Mouse (Mus musculus) layer of hippocampus, postnatal 25 days (tissue): ENCODE measurements around the gene Cradd. TPM values are rescaled to one million over a fixed set of nuclear protein-coding genes. Genes with fewer than 3 reads are reported as not detected.

Experiments
- DNase-seq, 2 experiments: peaks; one replicate each; pipeline ENCODE4 v3.0.0; 2022; ENCODE audit warnings: mixed read lengths in 2 of 2, low spot score in 1 of 2; ENCODE audit errors: extremely low spot score in 1 of 2
- total RNA-seq, 2 experiments: library from RNA; stranded (reverse); gene quantifications; 2 replicates each; pipeline ENCODE4 v1.2.3; 2021

Cradd gene
- total RNA-seq, 2 experiments from 2014 or later, result 5.9 to 6.4 TPM

DNA sequence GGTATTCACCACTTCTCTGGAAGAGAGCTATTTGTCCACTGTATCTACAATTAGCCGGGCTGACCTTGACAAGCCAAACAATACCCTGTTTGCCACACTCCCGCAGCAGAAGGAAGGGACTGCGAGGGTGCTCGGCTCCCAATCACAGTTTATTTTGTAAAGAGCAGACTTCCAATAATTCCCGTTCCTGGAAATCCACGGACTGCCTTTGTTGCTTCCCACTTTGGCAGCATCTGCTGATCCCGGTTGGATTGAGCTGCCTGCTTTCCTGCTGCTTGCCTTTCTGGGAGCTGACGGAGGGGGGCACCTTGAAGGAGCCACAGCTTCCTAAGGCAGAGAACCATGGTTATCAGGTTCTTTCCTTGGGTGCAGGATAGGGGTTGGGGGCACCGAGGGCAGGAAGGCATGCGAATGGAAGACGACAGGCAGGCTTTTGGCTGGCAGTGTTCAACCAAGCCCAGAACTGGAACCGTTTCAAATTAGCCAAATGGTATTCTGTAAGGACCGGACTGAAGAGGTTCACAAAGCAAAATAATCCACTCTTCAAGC, 69.4 kb downstream of the Cradd start:
- peak; percentile 25 to 38 for DNase-seq

DNA sequence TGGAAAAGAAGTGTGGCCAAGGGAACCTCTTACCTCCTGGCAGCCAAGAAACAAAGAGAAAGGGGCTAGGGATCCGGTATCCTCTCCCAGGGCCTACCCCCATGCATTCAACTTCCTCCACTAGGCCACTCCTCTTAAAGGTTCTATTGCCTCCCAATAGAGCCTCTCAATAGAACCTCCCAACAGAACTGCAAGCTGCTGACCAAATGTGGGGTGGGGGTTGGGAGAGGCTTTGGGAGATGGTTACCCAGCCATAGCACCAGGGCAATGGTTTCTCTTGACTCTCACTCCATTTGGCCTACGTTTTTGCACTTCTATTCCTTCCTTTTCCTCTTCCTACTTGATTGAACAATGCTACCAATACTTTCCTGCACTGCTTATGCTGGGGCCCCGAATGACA, 69.9 kb downstream of the Cradd start:
- no peak for DNase-seq

DNA sequence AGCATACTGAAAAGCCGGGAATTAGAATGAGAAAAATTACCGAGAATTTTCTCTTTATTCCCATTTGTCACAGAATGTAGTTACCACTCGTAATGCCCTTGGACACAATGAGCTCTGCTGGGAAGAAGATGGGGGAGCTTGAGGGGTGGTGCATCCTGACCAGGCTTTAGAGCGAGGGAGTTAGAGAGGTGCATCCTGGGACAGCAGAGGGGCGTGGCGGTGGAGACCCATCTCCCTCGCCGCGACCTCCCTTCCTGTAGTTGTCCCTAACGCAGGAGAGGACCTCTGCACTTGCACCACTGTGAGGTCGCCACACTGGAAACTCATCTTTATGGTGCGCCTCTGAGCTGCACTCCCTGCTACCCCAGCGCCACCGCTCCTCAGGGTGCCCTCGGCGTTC, 72.3 kb downstream of the Cradd start:
- no peak for DNase-seq

DNA sequence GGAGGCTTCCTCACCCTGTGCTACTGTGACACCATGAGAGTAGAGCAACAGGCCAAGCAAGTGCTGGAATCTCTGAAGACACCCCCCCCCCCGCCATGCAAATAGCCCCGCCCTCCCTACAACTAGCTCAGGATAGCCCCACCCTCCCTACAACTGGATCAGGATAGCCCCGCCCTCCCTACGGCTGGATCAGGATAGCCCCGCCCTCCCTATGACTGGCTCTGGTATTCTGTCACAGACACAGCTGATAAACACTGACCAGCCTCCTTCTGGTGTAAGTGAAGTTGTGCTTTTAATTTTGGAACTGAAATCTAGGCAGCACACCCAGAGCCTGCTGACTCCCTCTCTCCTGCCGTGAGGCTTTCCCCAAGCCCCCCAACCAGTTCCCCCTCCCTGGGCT, 75.6 kb downstream of the Cradd start:
- DNase-seq, result no peak

DNA sequence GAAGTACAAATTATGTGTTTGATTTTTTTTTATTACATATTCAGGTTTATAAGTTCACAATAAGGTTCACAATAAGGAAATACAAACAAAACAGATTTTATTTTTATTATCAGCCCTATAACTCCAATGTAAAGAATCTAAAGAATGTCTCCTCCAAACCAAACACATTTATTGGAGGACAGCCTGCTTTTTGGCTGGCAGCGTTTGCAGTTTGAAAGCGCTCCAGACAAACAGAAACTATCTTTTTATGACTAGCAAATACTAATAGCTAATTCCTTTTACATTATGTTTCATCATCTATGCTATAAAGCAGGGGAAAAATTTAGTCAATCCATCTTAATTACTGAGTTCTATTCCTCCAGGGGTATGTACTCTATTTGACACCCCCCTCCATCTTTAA, 77.2 kb downstream of the Cradd start:
- no peak for DNase-seq

DNA sequence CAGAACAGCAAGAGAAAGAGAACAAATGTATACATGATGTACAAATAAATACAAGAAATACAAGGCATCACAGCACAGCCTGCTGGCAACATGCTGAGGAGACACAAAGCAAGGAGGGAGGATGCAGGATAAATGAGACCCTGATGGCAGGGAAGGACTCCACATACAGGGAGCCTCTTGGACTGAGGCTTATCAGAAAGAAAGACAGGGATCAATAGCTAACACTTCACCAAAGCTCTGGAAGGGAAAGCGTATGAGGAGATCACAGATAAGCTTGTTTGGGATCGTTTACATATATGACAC, 78.3 kb downstream of the Cradd start:
- no peak for DNase-seq

DNA sequence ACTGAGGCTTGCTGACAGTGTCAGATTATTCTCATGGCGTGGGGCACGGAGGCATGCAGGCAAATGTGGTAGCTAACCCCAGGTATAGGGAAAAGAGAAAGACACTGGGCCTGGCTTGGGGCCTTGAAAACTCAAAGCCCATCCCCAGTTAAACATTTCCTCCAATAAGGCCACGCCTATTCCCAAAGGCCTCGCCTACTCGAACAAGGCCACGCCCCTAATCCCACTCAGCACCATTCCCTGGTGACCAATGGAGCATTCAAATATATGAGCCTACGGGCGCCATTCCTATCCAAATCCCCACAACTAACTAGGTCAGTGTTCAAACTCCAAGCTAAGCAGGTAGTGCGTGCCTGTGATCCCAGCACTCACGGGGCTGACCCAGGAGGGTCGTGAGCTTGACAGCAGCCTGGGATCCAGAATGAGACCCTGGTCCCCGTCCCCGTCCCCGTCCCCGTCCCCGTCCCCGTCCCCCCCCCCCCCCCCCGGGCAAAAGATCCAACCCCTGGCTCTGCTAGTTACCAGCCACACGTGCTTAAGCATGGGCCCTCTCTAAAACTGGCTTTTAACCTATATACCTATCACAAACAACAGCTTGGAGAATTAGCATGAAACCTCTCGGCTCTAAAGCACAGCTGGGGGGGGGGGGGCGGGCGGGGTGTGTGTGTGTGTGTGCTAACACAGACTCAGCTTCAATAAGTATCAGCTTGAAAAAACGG, 78.8 kb downstream of the Cradd start:
- DNase-seq, result no peak

DNA sequence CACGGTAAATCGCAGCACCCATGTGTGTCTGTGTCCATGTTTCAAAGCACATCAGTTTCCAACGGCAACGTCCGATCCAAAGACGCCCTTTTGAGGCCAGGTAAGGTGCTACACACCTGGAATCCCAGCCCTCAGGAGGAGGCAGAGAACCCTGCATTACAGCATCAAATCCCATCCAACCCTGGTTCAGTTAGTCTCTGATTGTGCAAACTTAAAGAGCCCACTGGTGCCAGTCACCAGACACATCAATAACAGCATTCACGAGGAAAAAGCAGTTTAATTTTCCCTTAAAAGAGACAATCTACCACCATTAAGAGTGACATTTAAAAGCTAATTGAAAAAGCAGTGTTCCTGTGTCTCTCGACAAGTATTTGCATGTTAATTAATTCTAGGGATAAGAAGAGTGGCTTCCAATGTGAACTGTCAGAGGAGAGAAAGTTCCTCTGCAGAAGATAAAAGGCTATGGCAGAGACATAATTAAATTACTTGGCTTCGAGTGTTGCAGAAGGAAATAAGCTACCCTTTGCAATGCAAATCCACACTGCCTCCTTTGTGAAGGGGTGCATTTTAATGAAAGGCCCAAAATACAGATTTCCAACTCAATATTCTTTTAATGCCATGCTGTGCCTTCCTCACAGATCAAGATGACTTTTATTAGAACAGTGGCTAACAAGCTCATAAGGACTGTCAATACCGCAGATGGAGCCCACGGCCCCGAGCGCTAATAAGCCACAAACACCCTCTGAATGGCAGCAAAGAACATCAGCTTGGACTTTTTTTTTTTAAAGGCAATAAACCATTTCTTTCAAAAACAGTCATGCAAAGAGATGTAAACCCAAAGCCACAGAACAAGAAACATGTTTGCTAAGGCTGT, 84.5 kb downstream of the Cradd start:
- no peak for DNase-seq

DNA sequence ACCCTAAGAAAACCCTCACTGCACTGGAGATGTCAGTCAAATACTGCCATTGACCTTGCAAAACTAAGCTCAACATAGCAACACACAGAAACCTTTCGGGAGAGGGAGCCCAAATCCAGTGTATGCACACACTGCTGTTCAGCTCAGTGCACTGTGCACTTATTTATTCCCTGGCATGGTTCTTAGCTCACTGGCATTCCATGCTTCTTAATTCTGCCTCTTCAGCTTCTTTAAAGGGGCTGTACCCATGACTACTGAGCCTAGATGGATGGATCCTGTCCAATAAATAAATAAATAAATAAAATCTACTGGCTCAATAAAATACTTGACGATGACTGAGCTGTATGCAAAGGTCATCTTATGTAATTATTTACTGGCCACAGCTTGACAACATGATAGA, 85.3 kb downstream of the Cradd start:
- DNase-seq, result no peak

DNA sequence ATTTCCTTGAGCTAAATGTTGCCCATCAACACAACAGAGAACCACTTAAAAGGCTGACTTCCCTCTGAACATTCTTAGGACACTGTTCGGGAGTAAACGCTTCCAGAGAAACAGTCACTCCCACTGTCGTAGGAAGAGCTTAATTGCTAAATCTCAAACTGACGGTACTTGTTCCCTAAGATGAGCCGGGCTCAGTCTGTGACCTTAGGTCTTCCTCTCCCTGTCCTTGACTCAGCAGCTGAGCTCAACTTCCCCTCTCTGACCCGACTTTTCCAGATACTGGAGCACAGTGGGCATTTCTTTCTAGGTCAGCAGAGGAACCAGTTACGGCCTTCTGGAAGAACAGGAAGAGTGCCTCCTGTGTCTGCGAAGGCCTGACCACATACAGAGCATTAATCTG, 87.7 kb downstream of the Cradd start:
- no peak for DNase-seq

DNA sequence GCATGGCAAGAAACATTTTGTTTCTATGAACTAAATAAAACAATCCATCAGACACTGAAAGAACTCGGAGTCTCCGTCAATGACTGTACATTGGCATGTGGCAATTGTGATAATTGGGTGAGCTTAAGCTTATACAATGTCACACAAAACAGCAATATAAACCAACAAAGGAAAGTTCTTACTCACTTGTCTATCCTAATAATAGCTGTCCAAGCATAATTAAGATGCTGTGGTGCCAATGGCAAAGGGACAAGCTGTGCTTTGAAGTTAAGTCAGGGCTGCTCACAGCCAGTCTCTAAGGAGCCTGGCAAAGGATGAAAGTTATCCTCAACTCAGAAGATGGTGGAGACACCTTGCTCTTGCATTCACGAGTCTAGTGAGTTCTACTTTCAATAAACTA, 89.3 kb downstream of the Cradd start:
- no peak for DNase-seq

DNA sequence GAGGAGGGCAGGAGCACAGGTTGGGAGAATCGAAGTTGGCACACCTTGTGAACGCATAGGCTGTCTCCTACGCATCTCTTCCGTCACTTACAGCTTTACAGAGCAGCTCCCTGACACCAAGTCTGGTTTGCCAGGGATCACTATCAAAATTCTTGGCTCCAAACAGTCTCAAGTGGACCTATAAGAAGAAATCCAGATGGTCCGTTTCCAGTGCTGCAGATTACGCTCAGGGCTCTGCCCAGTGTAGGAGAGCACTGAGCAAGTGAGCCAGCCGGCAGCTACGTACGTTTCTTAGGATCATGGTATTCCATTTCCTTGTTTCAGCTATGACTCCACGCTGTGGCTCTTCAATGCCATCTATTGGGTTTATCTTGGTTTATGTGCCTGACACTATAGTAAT, 90.9 kb downstream of the Cradd start:
- DNase-seq, result no peak

DNA sequence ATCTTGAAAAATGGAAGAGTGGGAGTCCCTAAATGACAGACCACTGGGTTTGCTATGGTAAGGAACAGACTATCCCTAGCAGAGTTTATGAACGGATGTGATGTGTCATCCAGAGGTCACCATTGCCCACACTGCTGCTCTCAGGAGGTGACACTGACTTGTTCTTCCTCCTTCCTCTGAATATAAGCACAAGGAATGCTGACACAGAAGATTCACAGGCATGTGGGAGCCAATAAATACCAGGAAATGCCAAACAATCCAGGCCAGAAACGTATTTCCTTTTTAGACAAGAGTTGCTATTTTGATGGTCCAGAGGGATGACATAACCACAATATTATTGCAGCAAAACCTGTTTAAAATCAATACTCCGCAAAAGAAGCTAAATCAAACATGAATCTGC, 91.4 kb downstream of the Cradd start:
- DNase-seq, result no peak

DNA sequence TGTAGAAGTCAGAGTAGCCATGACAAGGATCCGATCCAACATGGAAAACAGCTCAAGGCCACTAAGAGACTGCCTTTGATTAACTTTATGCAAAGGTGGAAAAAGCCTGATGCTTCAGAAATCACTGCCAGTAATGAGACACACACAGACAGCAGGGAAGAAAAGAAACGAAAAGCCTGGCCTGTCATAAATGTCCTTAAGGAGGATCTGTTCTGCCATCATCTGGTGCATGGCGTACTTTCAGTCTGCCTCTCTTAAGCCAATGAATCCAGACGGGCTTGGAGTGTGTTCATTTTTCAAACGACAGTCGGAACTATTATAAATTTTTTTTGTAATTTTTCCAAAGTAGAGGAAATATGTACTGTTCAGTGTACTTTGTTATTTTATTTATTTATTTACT, 95.7 kb downstream of the Cradd start:
- no peak for DNase-seq

DNA sequence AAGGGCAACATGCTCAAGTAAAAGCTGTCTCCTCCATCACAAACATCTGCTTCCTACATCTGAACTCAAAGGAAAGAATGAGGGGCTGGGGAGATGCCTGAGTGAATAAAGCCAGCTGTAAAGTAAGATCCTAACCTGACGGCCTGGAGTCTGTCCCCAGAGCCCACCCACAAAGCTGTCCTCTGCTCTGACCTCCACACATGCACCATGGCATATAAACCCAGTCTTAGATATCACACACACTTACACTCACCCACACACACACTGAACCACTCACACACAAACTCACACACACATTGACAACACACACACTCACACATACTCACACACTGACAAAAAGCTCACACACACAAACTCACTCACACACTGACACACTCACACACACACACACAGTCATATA, 96.3 kb downstream of the Cradd start:
- no peak for DNase-seq

DNA sequence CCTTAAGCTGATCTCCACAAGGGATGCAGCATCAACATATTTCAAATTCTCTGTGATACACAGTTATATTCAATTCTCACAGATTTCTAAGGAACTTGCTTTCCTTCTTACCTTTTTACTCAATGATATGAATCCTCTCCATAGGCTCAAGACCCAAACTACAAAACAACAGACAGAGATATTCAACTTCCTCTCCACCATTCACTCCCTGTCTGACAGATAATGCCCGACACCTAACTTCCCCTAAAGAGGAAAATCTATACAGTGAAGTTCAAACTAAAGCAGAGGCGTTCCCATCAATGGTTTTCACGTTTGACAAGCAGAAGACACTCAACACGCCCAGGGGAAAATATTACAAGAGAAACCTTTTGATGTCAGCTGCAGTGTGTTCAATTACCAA, 97.2 kb downstream of the Cradd start:
- DNase-seq, result no peak

DNA sequence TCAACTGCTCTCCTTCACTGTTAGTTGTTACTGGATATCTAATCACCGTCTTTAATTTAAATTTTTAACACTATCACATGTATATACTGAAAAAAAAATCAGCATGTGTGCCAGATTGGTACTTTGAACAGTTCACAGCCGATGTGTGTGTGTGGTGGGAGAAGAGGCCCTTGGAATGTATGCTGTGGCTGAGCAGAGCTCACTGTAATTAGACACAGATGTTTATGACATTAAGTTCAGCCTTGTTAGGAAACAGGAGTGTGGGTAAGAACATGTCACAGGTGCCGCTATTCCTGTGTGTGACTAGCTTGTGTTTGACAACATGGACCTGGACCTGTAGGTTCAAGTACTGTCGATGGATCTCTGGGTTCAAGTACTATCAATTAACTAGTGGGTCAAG, 98.9 kb downstream of the Cradd start:
- no peak for DNase-seq

DNA sequence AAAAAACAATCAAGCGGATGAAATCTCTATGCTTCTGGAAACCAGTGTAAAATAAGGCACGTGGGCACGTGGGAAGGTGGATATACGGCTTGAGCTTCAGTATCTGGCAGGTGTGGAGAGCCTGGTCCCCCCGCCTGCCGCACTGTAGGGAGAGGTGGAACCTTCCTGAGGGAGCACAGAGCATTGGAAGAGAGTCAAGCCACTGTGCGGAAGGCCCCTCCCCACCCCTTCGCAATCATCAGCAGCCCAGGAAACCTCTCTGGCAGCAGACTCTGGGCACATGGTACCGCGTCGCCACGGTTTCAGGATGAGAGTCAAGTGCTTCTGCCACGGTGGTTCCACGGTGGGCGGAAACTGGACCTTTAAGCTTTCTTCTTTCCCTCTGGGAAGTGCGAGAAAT, 100.7 kb downstream of the Cradd start:
- no peak for DNase-seq

DNA sequence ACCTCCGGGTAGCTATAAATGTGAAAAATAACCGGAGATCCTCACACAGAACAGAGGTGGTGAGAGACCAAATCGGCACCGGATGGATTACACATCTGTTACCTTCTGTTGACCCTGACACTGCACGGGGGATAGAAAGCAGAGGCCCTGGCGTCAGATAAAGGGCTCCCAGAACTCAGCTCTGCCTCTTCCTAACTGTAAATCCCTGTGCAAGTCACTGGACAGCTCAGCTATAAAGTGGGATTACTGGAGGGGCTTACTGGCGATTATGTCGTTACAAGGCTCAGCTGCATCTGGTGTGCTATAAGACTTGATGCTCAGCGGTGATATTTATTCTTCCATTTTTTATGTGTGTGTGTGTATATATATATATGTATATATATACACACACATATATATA, 102.0 kb downstream of the Cradd start:
- DNase-seq, result no peak

DNA sequence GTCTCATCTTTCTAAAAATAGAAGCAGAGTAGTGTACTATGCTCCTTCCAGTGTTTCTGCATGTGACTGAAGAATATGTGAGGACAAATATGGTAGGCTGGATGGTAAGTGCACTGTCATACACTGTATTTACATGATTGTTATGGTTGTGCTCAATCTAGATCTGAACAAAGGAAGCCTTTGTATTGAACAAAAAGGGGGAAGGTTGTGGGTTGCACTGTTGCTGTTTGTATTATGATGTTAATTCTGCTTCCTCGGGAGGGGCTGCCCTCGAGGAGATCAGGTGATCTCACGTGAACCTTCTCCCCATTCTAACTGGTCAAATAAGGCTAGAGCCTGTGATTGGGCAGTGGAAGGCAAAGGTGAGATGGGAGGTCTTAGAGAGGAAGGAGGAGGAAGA, 103.4 kb downstream of the Cradd start:
- DNase-seq, result no peak

DNA sequence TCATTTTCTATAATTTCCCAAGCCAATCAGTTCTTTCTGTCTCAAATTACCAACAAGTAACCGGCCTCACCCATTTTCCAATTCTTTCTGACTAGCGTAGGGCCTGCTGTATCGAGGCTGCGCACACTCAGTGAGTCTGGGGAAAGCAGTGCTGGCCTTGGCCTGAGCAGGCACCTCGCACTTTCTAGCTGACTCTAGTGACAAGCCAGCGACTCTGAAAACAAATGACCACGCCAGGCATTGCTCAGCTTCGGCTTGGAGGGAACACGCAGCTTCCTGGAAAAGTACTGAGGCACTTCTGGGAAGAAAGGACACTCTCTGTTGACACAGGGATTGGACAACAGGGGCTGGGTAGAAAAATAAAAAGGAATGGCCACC, 105.3 kb downstream of the Cradd start:
- DNase-seq, result no peak
